Mouse (Mus musculus): Measurements from ENCODE around the gene Slc8a1. TPM values are rescaled to one million over a fixed set of nuclear protein-coding genes. Genes with fewer than 3 reads are reported as not detected.

Gene Slc8a1
- polyA plus RNA-seq, 1 experiment = 3.2 TPM

DNA sequence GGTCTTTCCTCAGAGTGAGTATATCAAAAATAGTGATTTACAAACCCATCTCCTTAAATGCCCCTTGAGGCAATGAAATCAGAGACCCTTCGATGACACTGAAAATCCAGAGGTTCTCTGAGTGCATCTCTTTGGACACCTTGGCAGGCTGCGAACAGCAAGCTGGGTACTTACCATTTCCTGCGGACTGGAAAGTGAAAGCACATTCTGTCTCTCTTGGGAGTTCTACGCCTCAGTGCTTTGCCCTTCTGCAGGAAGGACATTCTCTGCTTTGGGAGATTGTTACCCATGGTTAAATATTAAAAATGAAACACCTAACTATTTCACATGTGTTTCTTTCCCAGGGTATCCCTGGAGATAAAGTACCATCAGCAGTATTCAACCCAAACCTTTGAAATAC, 354.7 kb downstream of the Slc8a1 start:
- Histone ChIP-seq H3K27ac (ENCODE audit: insufficient read depth, low read length) (no peak overlapping the region), H3K36me3 (ENCODE audit: control insufficient read depth, insufficient read depth, low read length) (no peaks in the 10 kb centered on the region), H3K4me3 (ENCODE audit: extremely low read depth, insufficient read depth, insufficient read length) (no peak overlapping the region), H3K4me1 (ENCODE audit: control insufficient read depth, insufficient read depth, insufficient read length) (no peaks in the 10 kb centered on the region), H3K27me3 (ENCODE audit: control insufficient read depth, insufficient read depth, low read length) (no peaks in the 10 kb centered on the region)
- 44% methylated on average over 4 of the region's 4 CpGs for WGBS
- DNase-seq (ENCODE audit: low read depth in 1 of 2, low spot score in 2 of 2) = peak; percentile 1 to 5
- TF ChIP-seq POLR2A (IDR thresholded peaks at IDR 0.05; ENCODE audit: low read depth, low read length) (no peak), CTCF (IDR thresholded peaks at IDR 0.05; ENCODE audit: extremely low read depth, insufficient read depth, insufficient read length, insufficient replicate concordance) (no peak)

GRCm38 (mm10) chr17:81378436-81378835, 359.7 kb downstream of the Slc8a1 start:
- TF ChIP-seq CTCF (IDR thresholded peaks at IDR 0.05; ENCODE audit: extremely low read depth, insufficient read depth, insufficient read length, insufficient replicate concordance) (no peak), POLR2A (IDR thresholded peaks at IDR 0.05; ENCODE audit: low read depth, low read length) (no peak)
- H3K4me1 ChIP-seq (ENCODE audit: control insufficient read depth, insufficient read depth, insufficient read length) = no peaks in the 10 kb centered on the region
- no peak overlapping the region for H3K4me3 ChIP-seq (ENCODE audit: extremely low read depth, insufficient read depth, insufficient read length)
- H3K27ac ChIP-seq (ENCODE audit: insufficient read depth, low read length) = no peak overlapping the region
- H3K27me3 ChIP-seq (ENCODE audit: control insufficient read depth, insufficient read depth, low read length) = no peaks in the 10 kb centered on the region
- DNase-seq (ENCODE audit: low read depth in 1 of 2, low spot score in 2 of 2) = no peak
- H3K36me3 ChIP-seq (ENCODE audit: control insufficient read depth, insufficient read depth, low read length) = no peaks in the 10 kb centered on the region
- 78% methylated on average over 7 of the region's 7 CpGs for WGBS

- WGBS = 76% methylated on average over 5 of the region's 5 CpGs
- no peak for TF ChIP-seq CTCF (IDR thresholded peaks at IDR 0.05; ENCODE audit: extremely low read depth, insufficient read depth, insufficient read length, insufficient replicate concordance)
- no peak for TF ChIP-seq POLR2A (IDR thresholded peaks at IDR 0.05; ENCODE audit: low read depth, low read length)
- Histone ChIP-seq H3K36me3 (ENCODE audit: control insufficient read depth, insufficient read depth, low read length) (no peaks in the 10 kb centered on the region), H3K27me3 (ENCODE audit: control insufficient read depth, insufficient read depth, low read length) (no peaks in the 10 kb centered on the region), H3K4me1 (ENCODE audit: control insufficient read depth, insufficient read depth, insufficient read length) (no peaks in the 10 kb centered on the region), H3K4me3 (ENCODE audit: extremely low read depth, insufficient read depth, insufficient read length) (no peak overlapping the region), H3K27ac (ENCODE audit: insufficient read depth, low read length) (no peak overlapping the region)
- no peak for DNase-seq (ENCODE audit: low read depth in 1 of 2, low spot score in 2 of 2)
These were observed 360.3 kb downstream of the Slc8a1 start for GRCm38 (mm10) chr17:81377757-81378299.

- Histone ChIP-seq H3K4me1 (ENCODE audit: control insufficient read depth, insufficient read depth, insufficient read length) (no peaks in the 10 kb centered on the region), H3K36me3 (ENCODE audit: control insufficient read depth, insufficient read depth, low read length) (no peaks in the 10 kb centered on the region), H3K27me3 (ENCODE audit: control insufficient read depth, insufficient read depth, low read length) (no peaks in the 10 kb centered on the region), H3K27ac (ENCODE audit: insufficient read depth, low read length) (no peak overlapping the region), H3K4me3 (ENCODE audit: extremely low read depth, insufficient read depth, insufficient read length) (no peak overlapping the region)
- no peak for DNase-seq (ENCODE audit: low read depth in 1 of 2, low spot score in 2 of 2)
- TF ChIP-seq POLR2A (IDR thresholded peaks at IDR 0.05; ENCODE audit: low read depth, low read length) (no peak), CTCF (IDR thresholded peaks at IDR 0.05; ENCODE audit: extremely low read depth, insufficient read depth, insufficient read length, insufficient replicate concordance) (no peak)
- 89% methylated on average over 1 of the region's 1 CpGs for WGBS
These were observed 361.0 kb downstream of the Slc8a1 start for GRCm38 (mm10) chr17:81377195-81377594.

DNA sequence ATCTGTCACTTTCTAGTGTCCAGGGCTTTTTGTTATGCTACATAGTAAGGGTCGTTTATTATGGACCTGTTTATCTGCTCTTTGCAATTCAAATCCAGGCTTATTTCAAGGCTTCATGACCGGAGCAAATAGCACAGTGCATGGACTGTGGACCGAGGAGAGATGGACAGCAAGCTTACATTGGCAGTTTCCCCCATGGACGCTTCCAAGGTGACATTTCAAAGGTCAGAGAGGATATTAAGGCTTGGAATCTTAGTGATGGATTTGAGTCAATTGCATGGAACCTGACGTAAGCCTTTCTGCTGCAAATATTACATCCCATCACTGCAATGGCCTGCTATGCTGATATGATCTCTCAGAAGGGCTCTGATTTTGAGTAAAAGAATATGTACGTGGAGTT, 362.3 kb downstream of the Slc8a1 start:
- Histone ChIP-seq H3K4me1 (ENCODE audit: control insufficient read depth, insufficient read depth, insufficient read length) (no peaks in the 10 kb centered on the region), H3K36me3 (ENCODE audit: control insufficient read depth, insufficient read depth, low read length) (no peaks in the 10 kb centered on the region), H3K4me3 (ENCODE audit: extremely low read depth, insufficient read depth, insufficient read length) (no peak overlapping the region), H3K27ac (ENCODE audit: insufficient read depth, low read length) (no peak overlapping the region), H3K27me3 (ENCODE audit: control insufficient read depth, insufficient read depth, low read length) (no peaks in the 10 kb centered on the region)
- 86% methylated on average over 6 of the region's 6 CpGs for WGBS
- TF ChIP-seq CTCF (IDR thresholded peaks at IDR 0.05; ENCODE audit: extremely low read depth, insufficient read depth, insufficient read length, insufficient replicate concordance) (no peak), POLR2A (IDR thresholded peaks at IDR 0.05; ENCODE audit: low read depth, low read length) (no peak)
- no peak for DNase-seq (ENCODE audit: low read depth in 1 of 2, low spot score in 2 of 2)

DNA sequence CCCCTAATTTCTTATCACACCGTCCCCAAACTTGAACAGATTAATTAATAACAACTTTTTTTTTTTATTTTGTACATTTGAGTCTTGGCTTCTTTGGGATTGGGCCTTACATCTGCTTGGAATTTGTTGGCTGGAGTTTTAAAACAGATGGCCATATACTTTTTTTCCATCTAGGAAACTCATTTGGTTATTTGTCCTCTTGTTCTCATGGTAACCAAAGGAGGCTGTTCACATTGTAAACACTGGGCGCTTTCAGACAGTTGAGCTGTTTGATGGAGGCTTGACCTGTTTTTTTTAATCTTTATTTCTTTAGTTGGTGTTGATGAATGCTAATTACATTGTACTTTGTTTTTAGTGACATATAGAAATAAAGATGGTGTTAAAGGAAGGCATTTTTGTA, 369.1 kb downstream of the Slc8a1 start:
- Histone ChIP-seq H3K27me3 (ENCODE audit: control insufficient read depth, insufficient read depth, low read length) (no peaks in the 10 kb centered on the region), H3K4me1 (ENCODE audit: control insufficient read depth, insufficient read depth, insufficient read length) (no peaks in the 10 kb centered on the region), H3K36me3 (ENCODE audit: control insufficient read depth, insufficient read depth, low read length) (no peaks in the 10 kb centered on the region), H3K4me3 (ENCODE audit: extremely low read depth, insufficient read depth, insufficient read length) (no peak overlapping the region), H3K27ac (ENCODE audit: insufficient read depth, low read length) (no peak overlapping the region)
- DNase-seq (ENCODE audit: low read depth in 1 of 2, low spot score in 2 of 2) = no peak
- no peak for TF ChIP-seq CTCF (IDR thresholded peaks at IDR 0.05; ENCODE audit: extremely low read depth, insufficient read depth, insufficient read length, insufficient replicate concordance)
- no peak for TF ChIP-seq POLR2A (IDR thresholded peaks at IDR 0.05; ENCODE audit: low read depth, low read length)
- WGBS = 83% methylated on average over 2 of the region's 2 CpGs

DNA sequence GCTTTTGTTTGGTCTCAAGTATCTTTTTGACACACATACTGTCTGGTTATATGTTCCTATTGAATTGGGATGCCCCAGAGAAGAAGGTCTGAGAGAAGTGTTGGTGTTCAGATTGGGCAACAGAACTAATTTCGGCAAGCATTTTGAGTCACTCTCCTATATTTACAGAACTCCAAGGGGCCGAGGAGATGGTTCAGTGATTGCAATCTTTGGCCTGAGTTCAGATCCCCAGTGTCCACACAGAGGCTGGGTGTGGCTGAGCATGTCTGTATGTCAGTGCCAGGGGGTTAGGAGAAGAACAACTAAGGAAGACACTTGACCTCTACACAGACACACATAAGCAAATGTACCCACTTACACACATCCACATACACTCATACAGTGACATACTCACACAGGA, 369.7 kb downstream of the Slc8a1 start:
- no peak for TF ChIP-seq POLR2A (IDR thresholded peaks at IDR 0.05; ENCODE audit: low read depth, low read length)
- no peak for TF ChIP-seq CTCF (IDR thresholded peaks at IDR 0.05; ENCODE audit: extremely low read depth, insufficient read depth, insufficient read length, insufficient replicate concordance)
- Histone ChIP-seq H3K4me1 (ENCODE audit: control insufficient read depth, insufficient read depth, insufficient read length) (no peaks in the 10 kb centered on the region), H3K36me3 (ENCODE audit: control insufficient read depth, insufficient read depth, low read length) (no peaks in the 10 kb centered on the region), H3K4me3 (ENCODE audit: extremely low read depth, insufficient read depth, insufficient read length) (no peak overlapping the region), H3K27ac (ENCODE audit: insufficient read depth, low read length) (no peak overlapping the region), H3K27me3 (ENCODE audit: control insufficient read depth, insufficient read depth, low read length) (no peaks in the 10 kb centered on the region)
- 82% methylated on average over 2 of the region's 2 CpGs for WGBS
- DNase-seq (ENCODE audit: low read depth in 1 of 2, low spot score in 2 of 2) = no peak

Measured in spleen, adult 2 months (tissue).